Mouse (Mus musculus) layer of hippocampus, adult 18-20 months (tissue): ENCODE measurements around the gene Ppfibp1. TPM values are rescaled to one million over a fixed set of nuclear protein-coding genes. Genes with fewer than 3 reads are reported as not detected.

Source experiments
- DNase-seq, 2 experiments: peaks; one replicate each; pipeline ENCODE4 v3.0.0; 2022; ENCODE audit warnings: low spot score in 2 of 2
- total RNA-seq, 2 experiments: library from RNA; stranded (reverse); gene quantifications; 2 replicates each; pipeline ENCODE4 v1.2.3; 2021

Gene Ppfibp1
- total RNA-seq, 2 experiments from 2014 or later = 34.8 to 39.9 TPM

- DNase-seq = no peak
Observed at GRCm38 (mm10) chr6:146981249-146981835, 93.1 kb downstream of the Ppfibp1 start.

GRCm38 (mm10) chr6:146984569-146984968 lies 96.3 kb downstream of the Ppfibp1 start:
- peak in 1 of 2 experiments; percentile 69 for DNase-seq

- peak; percentile 34 to 83 for DNase-seq
Observed at GRCm38 (mm10) chr6:146994236-146994635, 105.9 kb downstream of the Ppfibp1 start.

GRCm38 (mm10) chr6:146995391-146995790 lies 107.1 kb downstream of the Ppfibp1 start:
- DNase-seq = no peak

- no peak for DNase-seq
Observed at GRCm38 (mm10) chr6:146995878-146996277, 107.6 kb downstream of the Ppfibp1 start.

GRCm38 (mm10) chr6:146997006-146997405 lies 108.7 kb downstream of the Ppfibp1 start:
- no peak for DNase-seq

- no peak for DNase-seq
Observed at GRCm38 (mm10) chr6:146998710-146999109, 110.4 kb downstream of the Ppfibp1 start.

- peak in 1 of 2 experiments; percentile 57 for DNase-seq
Observed at GRCm38 (mm10) chr6:146999302-146999701, 111.0 kb downstream of the Ppfibp1 start.

- DNase-seq = no peak
Observed at GRCm38 (mm10) chr6:146999755-147000154, 111.5 kb downstream of the Ppfibp1 start.

GRCm38 (mm10) chr6:147008148-147008547 lies 119.9 kb downstream of the Ppfibp1 start:
- DNase-seq = peak in 1 of 2 experiments; percentile 48

GRCm38 (mm10) chr6:147010358-147010757 lies 122.1 kb downstream of the Ppfibp1 start:
- DNase-seq = no peak

- no peak for DNase-seq
Observed at GRCm38 (mm10) chr6:147010811-147011520, 122.7 kb downstream of the Ppfibp1 start.

- DNase-seq = no peak
Observed at GRCm38 (mm10) chr6:147011555-147011954, 123.3 kb downstream of the Ppfibp1 start.

GRCm38 (mm10) chr6:147011977-147012376 lies 123.7 kb downstream of the Ppfibp1 start:
- DNase-seq = no peak

- DNase-seq = no peak
Observed at GRCm38 (mm10) chr6:147013546-147013945, 125.3 kb downstream of the Ppfibp1 start.

GRCm38 (mm10) chr6:147017906-147018305 lies 129.6 kb downstream of the Ppfibp1 start:
- DNase-seq = no peak

- no peak for DNase-seq
Observed at GRCm38 (mm10) chr6:147018364-147018763, 130.1 kb downstream of the Ppfibp1 start.

GRCm38 (mm10) chr6:147021181-147021580 lies 132.9 kb downstream of the Ppfibp1 start:
- no peak for DNase-seq

GRCm38 (mm10) chr6:147022375-147023132 lies 134.3 kb downstream of the Ppfibp1 start:
- DNase-seq = no peak

- DNase-seq = no peak
Observed at GRCm38 (mm10) chr6:147023133-147023395, 134.8 kb downstream of the Ppfibp1 start.

- no peak for DNase-seq
Observed at GRCm38 (mm10) chr6:147023568-147023967, 135.3 kb downstream of the Ppfibp1 start.

- DNase-seq = no peak
Observed at GRCm38 (mm10) chr6:147024761-147025160, 136.5 kb downstream of the Ppfibp1 start.
